Mouse (Mus musculus) CH12.LX (cell line): ENCODE results near the gene Sae1. TPM values are rescaled to one million over a fixed set of nuclear protein-coding genes. Genes with fewer than 3 reads are reported as not detected.

Experiments
- DNase-seq: peaks from one replicate; pipeline ENCODE4 v3.0.0-alpha.2; 2013; ENCODE audit errors: extremely low read depth
- H3K27ac ChIP-seq: 2 replicates; pipeline ENCODE4 v1.5.1; 2012; ENCODE audit warnings: low read depth, mild to moderate bottlenecking, control low read depth, moderate library complexity; ENCODE audit not compliant: insufficient read depth
- H3K27me3 ChIP-seq: replicated peaks from 2 replicates; pipeline ENCODE3; 2012; ENCODE audit warnings: inconsistent platforms
- H3K36me3 ChIP-seq, 2 experiments: replicated peaks in 1 of 2; 2 replicates each; pipeline versions ENCODE3 to v1.6.1; 2012; ENCODE audit warnings: inconsistent platforms in 1 of 2, low read length in 1 of 2, mild to moderate bottlenecking in 1 of 2, mixed read lengths in 1 of 2, moderate library complexity in 1 of 2; ENCODE audit not compliant: control insufficient read depth in 1 of 2, insufficient read depth in 1 of 2
- H3K4me1 ChIP-seq, 2 experiments: 2 replicates each; pipeline ENCODE4 v1.6.1; 2012; ENCODE audit warnings: inconsistent platforms in 1 of 2, moderate library complexity in 1 of 2; ENCODE audit not compliant: insufficient read depth in 2 of 2, control insufficient read depth in 1 of 2
- H3K4me2 ChIP-seq: 2 replicates; pipeline ENCODE4 v1.6.1; 2012; ENCODE audit warnings: low read depth, mild to moderate bottlenecking, control low read depth; ENCODE audit not compliant: poor library complexity, insufficient read depth, severe bottlenecking
- H3K4me3 ChIP-seq, 3 experiments: fragments of 150-350 bp in 1 of 3; sonication (generic) in 1 of 3; replicated peaks in 1 of 3; 2 replicates each; pipeline versions ENCODE3 to v1.5.1; 2011 to 2012; ENCODE audit warnings: low read depth in 2 of 3, low read length in 2 of 3, mild to moderate bottlenecking in 2 of 3, moderate library complexity in 2 of 3, control low read depth in 1 of 3, improper control_type of control experiment in 1 of 3, inconsistent platforms in 1 of 3, mixed read lengths in 1 of 3; ENCODE audit not compliant: poor library complexity in 1 of 3
- H3K79me2 ChIP-seq: replicated peaks from 2 replicates; pipeline ENCODE4 v1.6.1; 2012; ENCODE audit warnings: mild to moderate bottlenecking, moderate library complexity; ENCODE audit not compliant: control insufficient read depth, poor library complexity, insufficient read depth, severe bottlenecking; ENCODE audit errors: extremely low read depth
- H3K9ac ChIP-seq: 2 replicates; pipeline ENCODE4 v1.6.1; 2012; ENCODE audit warnings: low read depth, mild to moderate bottlenecking, control low read depth, moderate library complexity; ENCODE audit not compliant: insufficient read depth
- H3K9me3 ChIP-seq: replicated peaks from 2 replicates; pipeline ENCODE3; 2012; ENCODE audit warnings: low read length, inconsistent platforms, mixed read lengths
- E2F4 ChIP-seq: IDR thresholded peaks from 2 replicates; pipeline ENCODE4 v1.6.1; 2011; ENCODE audit warnings: low read depth, low read length, improper control_type of control experiment; ENCODE audit not compliant: insufficient replicate concordance
- ELF1 ChIP-seq: IDR thresholded peaks from 2 replicates; pipeline ENCODE4 v1.6.1; 2014; ENCODE audit warnings: low read depth, mild to moderate bottlenecking, inconsistent platforms, low read length, improper control_type of control experiment
- GABPA ChIP-seq: IDR thresholded peaks from 2 replicates; pipeline ENCODE4 v1.6.1; 2012; ENCODE audit warnings: low read depth, low read length, improper control_type of control experiment, inconsistent platforms; ENCODE audit not compliant: insufficient replicate concordance
- HCFC1 ChIP-seq: IDR thresholded peaks from 2 replicates; pipeline ENCODE4 v1.6.1; 2012; ENCODE audit warnings: low read depth, mild to moderate bottlenecking, inconsistent platforms, low read length, improper control_type of control experiment
- JUND ChIP-seq: conservative IDR thresholded peaks from 2 replicates; pipeline ENCODE4 v1.6.1; 2011; ENCODE audit warnings: low read depth, low read length, improper control_type of control experiment
- MAX ChIP-seq: IDR thresholded peaks from 2 replicates; pipeline ENCODE4 v1.6.1; 2011; ENCODE audit warnings: low read length, improper control_type of control experiment
- MAZ ChIP-seq: IDR thresholded peaks from 2 replicates; pipeline ENCODE4 v1.6.1; 2012; ENCODE audit warnings: low read depth, mild to moderate bottlenecking, inconsistent platforms, low read length, improper control_type of control experiment, moderate library complexity
- MXI1 ChIP-seq: IDR thresholded peaks from 2 replicates; pipeline ENCODE4 v1.6.1; 2011; ENCODE audit warnings: mild to moderate bottlenecking, low read depth, low read length, improper control_type of control experiment
- NELFE ChIP-seq: IDR thresholded peaks from 2 replicates; pipeline ENCODE4 v1.6.1; 2011; ENCODE audit warnings: low read depth, low read length, improper control_type of control experiment
- NRF1 ChIP-seq: IDR thresholded peaks from 2 replicates; pipeline ENCODE4 v1.6.1; 2014; ENCODE audit warnings: low read depth, mild to moderate bottlenecking, inconsistent platforms, low read length, improper control_type of control experiment, moderate library complexity
- POLR2A ChIP-seq: IDR thresholded peaks from 2 replicates; pipeline ENCODE4 v1.6.1; 2011; ENCODE audit warnings: low read depth, mild to moderate bottlenecking, improper control_type of control experiment, low read length
- SIN3A ChIP-seq: IDR thresholded peaks from 2 replicates; pipeline ENCODE4 v1.6.1; 2012; ENCODE audit warnings: low read length, improper control_type of control experiment, inconsistent platforms
- UBTF ChIP-seq: IDR thresholded peaks from 2 replicates; pipeline ENCODE4 v1.6.1; 2012; ENCODE audit warnings: low read depth, mild to moderate bottlenecking, inconsistent platforms, low read length, improper control_type of control experiment, moderate library complexity
- USF2 ChIP-seq: conservative IDR thresholded peaks from 2 replicates; pipeline ENCODE4 v1.6.1; 2011; ENCODE audit warnings: low read depth, low read length, improper control_type of control experiment
- ZC3H11A ChIP-seq: IDR thresholded peaks from 2 replicates; pipeline ENCODE4 v1.6.1; 2012; ENCODE audit warnings: low read depth, mild to moderate bottlenecking, inconsistent platforms, low read length, improper control_type of control experiment
- dilution Hi-C: fragments of 300-500 bp; cut with MboI; formaldehyde crosslinking; loops from 2 replicates; pipeline ENCODE4 v1.14.3; 2020; ENCODE audit warnings: low sequenced_read_pairs; ENCODE audit not compliant: extremely low pct_unique_long_range_greater_than_20kb, extremely low pct_ligation_motif_present
- in situ Hi-C: fragments of 300-500 bp; cut with MboI; formaldehyde crosslinking; loops from 3 replicates; pipeline ENCODE4 v1.14.3; 2019; ENCODE audit warnings: low sequenced_read_pairs, low pct_ligation_motif_present, low pct_unique_long_range_greater_than_20kb, mixed read lengths
- polyA plus RNA-seq: library from polyadenylated mRNA; unstranded; fragments of >175 nt; gene quantifications from 2 replicates; pipeline ENCODE4 v1.2.1, GENCODE M21; 2012; ENCODE audit warnings: low read depth; ENCODE audit not compliant: insufficient read length
- total RNA-seq, 2 experiments: library from RNA; depleted of rRNA; stranded (reverse); fragments of 300-350 nt in 1 of 2; fragments of >200 nt in 1 of 2; gene quantifications; 2 replicates each; pipeline ENCODE4 v1.2.3; 2012 to 2014

Gene Sae1
- total and polyA plus RNA-seq, 3 experiments = 146 to 271 (median 160) TPM

GRCm38 (mm10) chr7:16312672-16313311, 74.8 kb downstream of the Sae1 start (continued):
- TF ChIP-seq UBTF = no peak
- no peak for TF ChIP-seq GABPA
- TF ChIP-seq JUND = no peak
- no peak; the same call in 1 of the 2 replicates for TF ChIP-seq USF2
- TF ChIP-seq MAZ = peak; percentile 99
- TF ChIP-seq ZC3H11A = no peak
- 0 out of 2 replicates have a peak, but pooled peaks have one; percentile 31 for TF ChIP-seq NELFE

GRCm38 (mm10) chr7:16312011-16312671, 75.5 kb downstream of the Sae1 start:
- Histone ChIP-seq H3K4me2 (peak overlapping the region; percentile 65), H3K4me3 (peak overlapping the region; percentile 98 to 100 (median 99)), H3K9ac (peak overlapping the region; percentile 100), H3K79me2 (peaks cover 38% of the 10 kb centered on the region), H3K9me3 (no peaks in the 10 kb centered on the region), H3K36me3 (peaks cover 21 to 32% of the 10 kb centered on the region in 2 experiments), H3K27ac (peak overlapping the region; percentile 96), H3K4me1 (peaks cover 10 to 33% of the 10 kb centered on the region in 2 experiments), H3K27me3 (no peaks in the 10 kb centered on the region)
- DNase-seq = no peak
- in situ Hi-C loops = no loop called here
- dilution Hi-C loops = no loop called here
- 0 out of 2 replicates have a peak, but pooled peaks have one; percentile 33 for TF ChIP-seq MXI1
- no peak for TF ChIP-seq HCFC1
- 0 out of 2 replicates have a peak, but pooled peaks have one; percentile 11 for TF ChIP-seq ELF1
- no peak for TF ChIP-seq E2F4
- TF ChIP-seq MAX = no peak

GRCm38 (mm10) chr7:16311453-16312004, 76.1 kb downstream of the Sae1 start:
- Histone ChIP-seq H3K27me3 (no peaks in the 10 kb centered on the region), H3K36me3 (peaks cover 15 to 26% of the 10 kb centered on the region in 2 experiments), H3K4me3 (peak overlapping the region; percentile 98 to 100 (median 99)), H3K4me1 (peaks cover 10 to 39% of the 10 kb centered on the region in 2 experiments), H3K79me2 (peaks cover 38% of the 10 kb centered on the region), H3K9me3 (no peaks in the 10 kb centered on the region), H3K27ac (peak overlapping the region; percentile 96), H3K9ac (peak overlapping the region; percentile 100), H3K4me2 (peak overlapping the region; percentile 65)
- in situ Hi-C loops = no loop called here
- dilution Hi-C loops = no loop called here
- DNase-seq = peak; percentile 54
- TF ChIP-seq MXI1 (peak; percentile 84; the same call in 1 of the 2 replicates), POLR2A (0 out of 2 replicates have a peak, but pooled peaks have one; percentile 20), NRF1 (no peak), SIN3A (peak; percentile 66)
